Mouse (Mus musculus): ENCODE results near the gene Egf.
"Not testable (repeated sequence)": the region's sequence is repeated elsewhere in the genome, so short reads cannot be mapped to it uniquely, and the experiment has no call there.

The Egf gene

DNA sequence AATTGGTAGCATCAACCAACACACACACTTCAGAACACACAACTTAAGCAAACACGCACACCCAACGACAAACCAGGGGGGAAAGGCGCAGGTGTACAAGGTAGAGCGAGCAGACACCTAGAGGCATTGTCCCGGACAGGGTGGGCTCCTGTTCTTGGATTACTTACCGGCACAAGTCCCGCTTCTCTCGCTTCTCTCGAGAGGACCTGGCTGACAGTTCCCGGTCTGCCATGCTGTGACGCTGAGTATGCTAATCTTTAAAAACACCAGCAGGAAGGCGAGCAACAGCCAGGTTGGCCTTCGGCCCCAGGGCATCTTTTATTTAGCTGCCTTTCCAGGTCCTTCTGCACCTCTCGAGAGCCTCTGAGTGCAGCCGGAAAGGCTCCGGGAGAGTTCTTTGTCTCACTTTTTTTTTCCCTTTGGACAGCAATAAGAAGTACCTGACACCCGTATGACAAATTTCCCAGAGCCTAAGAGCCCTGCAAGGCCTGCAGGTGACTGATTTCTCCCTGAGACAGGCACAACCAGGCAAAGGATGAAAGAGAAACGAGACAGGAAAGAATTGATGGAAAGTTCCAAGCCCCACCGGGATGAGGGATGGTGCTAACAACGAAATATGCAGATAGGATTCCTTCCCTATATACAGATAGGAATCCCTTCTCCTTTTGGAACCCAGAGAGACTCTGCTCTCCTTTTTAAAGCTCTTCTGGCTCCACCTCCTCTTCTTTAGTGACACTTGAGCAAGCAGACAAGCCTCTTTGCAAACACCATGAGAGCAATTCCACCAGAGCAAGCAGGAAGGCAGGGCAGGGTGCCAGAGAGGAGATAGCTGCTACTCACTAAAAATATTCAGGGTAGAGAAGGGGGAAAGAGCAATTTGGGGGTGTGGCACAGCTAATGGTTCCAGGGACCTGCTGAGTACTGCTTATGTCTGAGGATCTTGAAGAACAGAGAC is at the start of gene Egf:
Egf (minus strand) TSS at position 667 of the 955 bp plus-strand sequence.
- peak; percentile 5 for DNase-seq

DNA sequence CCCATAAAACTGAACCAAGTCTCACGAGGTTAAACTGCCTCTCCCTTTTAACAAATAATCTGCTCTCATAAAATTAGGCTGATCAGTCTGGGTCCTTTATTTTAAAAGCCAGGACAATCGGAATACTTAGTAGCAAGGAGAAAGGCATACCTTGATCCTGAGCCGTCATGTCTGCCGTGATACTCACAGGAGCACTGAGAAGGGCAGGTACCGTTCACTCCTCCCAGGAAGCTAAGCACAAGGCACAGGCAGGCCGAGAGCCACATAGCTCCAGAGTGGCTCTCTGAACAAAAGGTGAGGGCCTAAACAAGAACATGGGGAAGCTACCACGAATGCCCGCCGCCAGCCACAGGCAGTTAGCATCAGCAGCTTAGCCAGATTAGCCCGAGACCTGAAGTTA is 48.6 kb upstream of the Egf start, which contains the start of gene Lrit3:
Lrit3 (minus strand) TSS at position 266 of the 400 bp plus-strand sequence.
- no peak for DNase-seq

DNA sequence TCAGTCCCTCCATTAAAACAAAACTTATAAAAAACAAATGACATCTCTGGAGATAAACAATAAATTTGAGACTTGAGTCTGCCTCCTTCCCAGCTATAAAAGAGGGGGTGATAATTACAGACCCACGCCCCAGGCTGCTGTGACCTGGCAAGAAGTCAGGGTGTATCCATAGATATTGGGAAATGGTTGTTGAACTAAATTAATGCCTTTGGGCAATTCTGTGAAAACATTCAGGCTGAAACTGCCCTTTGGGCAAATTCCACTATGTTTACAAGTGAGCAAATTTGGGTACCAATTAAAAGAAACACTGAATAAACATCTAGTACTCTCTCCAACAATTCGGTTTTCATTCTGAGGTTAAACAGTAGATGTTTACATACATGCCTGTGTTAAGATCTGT is 43.9 kb upstream of the Egf start:
- DNase-seq: no peak

DNA sequence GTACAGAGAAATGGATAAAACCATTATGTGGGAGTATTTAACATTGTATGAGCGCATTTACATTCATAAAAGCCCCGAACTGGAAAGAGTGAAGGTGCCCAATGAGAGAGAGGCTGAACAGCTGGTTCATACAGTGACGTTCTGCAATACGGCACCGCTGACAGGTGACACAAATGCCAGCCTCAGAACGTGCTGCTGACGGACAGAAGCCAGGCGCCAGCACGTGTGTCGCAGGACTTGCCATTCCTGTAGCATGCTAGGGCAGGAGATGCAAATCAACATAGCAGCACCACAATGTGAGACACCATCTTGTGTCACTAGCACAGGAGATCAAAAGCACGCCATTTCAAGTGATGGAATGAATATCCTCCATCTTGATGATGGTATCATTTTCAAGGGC is 43.4 kb upstream of the Egf start:
- no peak for DNase-seq

DNA sequence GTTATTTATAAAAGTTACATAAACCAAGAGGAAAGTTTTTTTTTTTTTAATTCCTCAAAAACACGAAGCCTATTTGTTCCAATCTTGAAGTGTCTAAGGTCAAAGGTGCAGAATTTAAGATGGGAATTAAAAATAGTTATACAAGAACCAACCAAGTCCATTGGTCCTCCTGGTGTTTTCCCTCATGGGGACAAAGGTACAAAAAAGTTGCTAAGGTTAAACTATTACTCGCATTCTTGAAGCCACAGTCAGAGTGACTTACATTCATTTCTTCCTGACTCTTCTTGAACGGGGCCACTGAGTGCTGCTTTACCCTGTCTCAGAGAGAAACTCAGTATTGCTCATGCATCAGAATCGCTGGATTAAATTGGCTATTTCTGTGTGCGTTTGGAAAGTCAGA is 42.2 kb upstream of the Egf start:
- no peak for DNase-seq

DNA sequence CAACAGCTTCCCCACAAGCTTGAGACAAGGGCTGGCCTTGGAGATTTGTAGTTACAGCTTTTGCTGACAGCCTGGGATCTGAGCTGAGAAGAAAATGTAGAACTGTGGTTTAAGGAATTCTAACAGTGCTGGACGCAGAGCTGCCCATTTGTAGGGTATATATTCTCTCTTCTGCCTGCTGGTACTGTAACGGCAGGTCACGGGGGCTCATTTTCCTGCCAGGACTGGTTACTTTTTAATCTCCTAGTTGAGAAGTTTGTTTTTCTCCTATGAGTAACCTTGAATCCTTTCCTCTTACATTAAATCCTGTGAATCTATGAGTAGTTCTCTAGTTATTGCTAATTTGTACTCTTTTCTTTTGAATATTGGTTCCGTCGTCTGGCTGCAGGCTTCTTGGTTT is 38.7 kb upstream of the Egf start:
- DNase-seq: no peak

DNA sequence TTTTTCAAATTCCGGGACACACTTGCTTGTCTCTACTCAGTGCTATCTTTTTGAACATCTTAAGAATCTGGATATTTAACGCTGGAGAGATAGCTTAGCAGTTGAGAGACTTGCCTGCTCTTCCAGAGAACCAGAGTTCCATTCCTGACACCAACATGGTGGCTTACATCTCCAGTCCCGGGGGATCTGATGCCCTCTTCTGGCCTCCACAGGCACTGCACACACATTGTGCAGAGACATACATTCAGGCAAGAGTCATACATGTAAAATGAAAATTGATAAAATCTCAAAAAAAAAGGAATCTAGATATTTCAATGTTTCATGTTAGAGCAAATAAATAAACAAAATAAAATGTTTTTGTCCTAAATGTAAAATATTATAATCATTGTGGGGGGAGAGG is 27.6 kb upstream of the Egf start:
- no peak for DNase-seq

DNA sequence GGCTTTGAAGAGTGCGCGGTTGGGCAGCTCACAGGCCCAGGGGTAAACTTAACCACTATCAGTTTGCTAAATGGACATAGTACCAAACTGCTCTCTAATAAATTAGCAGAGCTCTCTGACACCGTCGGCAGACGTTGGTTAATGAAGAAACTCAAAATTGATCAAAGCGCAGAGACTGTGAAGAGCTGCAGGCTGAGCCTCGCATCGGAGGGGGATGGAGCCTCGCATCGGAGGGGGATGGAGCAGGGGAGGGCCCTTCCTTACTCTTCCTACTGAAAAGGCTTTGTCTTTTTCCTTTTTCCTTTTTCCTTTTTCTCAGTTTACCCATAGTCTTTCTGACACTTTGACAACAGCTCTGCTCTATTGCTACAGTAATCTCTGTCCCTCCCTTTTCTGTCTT is 26.3 kb upstream of the Egf start:
- DNase-seq: no peak

DNA sequence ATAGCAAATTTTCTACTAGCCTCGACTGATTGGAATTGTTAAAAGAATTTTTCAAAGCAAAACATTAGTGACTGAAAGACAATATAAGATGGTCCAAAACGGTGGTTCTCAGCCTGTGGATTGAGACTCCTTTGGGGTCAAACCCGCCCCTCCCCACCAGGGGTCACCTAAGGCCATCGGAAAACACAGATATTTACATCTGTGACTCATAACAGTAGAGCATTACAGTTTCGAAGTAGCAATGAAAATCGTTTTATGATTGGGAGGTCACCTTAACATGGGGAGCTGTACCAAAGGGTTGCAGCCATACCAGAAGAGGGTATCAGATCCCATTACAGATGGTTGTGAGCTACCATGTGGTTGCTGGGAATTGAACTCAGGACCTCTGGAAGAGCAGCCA is 16.1 kb upstream of the Egf start:
- DNase-seq: no peak

DNA sequence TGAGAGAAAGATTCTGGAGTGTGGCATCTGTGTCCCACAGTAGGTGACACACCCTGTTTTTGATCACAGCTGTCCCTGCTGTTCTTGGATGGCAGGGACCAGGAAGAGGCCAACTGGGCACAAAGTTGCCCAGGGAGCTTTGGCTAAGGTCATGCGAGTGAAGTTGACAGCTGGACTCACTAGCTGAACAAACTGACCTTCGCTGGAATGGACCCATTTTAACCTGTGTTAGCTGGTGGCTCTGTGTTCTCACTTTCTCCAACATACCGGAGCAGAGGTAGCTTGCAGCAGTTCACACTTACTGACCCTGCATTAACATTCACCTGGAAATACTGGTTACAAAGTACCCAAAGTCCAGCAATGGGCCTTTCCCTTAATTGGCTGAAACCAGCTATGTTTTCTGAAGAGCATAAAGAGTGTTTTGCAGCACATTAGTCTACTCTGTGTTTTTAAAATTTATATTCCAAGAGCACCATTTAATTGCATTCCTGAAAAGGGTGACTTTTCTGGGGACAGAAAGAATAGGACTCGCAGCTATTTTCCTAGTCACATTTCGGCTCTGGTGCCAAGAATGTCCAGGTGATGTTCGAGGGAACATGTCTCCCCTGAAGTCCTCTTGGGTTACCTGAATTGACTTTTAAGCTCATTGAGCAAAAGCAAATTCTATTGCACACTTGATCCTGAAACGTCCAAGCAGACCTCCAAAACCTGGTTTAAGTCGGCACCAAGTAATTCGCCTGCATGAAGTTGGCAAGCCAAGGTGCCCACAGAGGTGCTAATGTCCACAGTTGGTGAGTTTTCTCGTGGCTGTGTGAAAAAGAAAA is 12.1 kb upstream of the Egf start:
- no peak for DNase-seq

DNA sequence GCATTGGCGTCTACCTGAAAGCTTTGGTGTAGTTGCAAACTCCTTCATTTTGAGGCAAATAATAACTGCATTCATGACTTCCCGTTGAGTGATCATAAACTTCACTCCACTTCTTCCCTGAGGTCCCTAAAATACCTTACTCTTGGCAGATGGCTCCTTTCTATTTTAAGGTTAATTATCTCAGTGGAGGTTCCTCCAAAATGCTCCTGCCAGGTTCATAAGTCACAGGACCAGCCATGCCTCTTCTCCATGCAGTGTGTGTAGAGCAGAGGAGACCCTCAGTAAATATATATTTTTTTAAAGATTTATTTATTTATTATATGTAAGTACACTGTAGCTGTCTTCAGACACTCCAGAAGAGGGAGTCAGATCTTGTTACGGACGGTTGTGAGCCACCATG is 11.0 kb upstream of the Egf start:
- DNase-seq: no peak

DNA sequence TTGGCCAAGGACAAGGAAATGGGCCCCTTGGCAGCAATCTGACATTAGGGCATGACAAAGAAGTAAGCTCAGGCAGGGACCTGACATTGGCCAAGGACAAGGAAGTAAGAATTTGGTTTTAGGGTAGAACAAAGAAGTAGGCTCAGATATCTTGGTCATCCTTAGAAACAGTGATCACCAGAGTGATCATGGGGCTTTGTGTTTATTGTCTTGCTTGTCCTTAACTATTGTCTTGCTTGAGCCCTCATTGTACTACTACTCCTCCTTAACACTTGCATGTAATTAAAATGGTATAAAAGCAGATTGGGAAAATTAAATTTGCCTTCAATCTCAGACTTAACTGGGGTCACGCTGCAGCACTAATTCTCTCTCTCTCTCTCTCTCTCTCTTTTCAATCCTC is 2.5 kb upstream of the Egf start:
- not testable (repeated sequence) for DNase-seq

DNA sequence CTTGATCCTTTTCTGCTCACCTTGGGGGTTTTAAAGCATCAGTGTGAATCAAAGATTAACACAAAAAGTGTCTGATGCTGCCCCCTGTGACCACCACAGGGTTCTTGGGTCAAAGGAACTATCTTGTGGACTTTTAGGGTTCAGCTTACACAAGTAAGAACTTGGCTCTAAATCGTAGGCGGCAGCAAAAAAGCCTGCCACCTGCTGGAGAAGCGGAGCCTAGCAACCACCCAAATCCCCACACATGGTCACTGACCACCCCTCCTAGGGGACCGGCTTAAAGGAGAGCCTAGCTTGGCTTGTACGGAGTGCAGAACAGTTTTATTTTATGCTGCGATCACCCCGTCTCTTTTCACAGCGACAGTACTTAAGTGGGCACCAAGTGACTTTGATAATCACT is 10.3 kb downstream of the Egf start:
- DNase-seq: peak; percentile 21

DNA sequence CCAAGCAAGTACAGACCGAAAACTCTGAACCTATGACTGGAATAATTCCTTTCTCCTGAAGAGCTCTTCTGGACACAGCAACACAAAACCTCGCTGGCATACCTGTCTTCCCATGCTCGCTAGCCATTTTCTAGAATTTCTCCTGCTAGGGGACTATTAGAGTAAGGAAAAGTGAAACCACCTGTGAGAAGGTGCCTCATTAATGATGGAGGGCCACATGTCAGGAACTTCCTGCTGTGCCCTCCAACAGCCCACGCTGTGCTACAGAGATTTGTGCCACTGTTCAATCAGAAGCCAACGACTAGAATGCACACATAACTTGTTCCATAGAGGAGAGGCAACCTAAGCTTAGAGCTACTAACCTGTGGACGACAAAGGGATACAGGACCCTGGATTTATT is 12.3 kb downstream of the Egf start:
- no peak for DNase-seq

DNA sequence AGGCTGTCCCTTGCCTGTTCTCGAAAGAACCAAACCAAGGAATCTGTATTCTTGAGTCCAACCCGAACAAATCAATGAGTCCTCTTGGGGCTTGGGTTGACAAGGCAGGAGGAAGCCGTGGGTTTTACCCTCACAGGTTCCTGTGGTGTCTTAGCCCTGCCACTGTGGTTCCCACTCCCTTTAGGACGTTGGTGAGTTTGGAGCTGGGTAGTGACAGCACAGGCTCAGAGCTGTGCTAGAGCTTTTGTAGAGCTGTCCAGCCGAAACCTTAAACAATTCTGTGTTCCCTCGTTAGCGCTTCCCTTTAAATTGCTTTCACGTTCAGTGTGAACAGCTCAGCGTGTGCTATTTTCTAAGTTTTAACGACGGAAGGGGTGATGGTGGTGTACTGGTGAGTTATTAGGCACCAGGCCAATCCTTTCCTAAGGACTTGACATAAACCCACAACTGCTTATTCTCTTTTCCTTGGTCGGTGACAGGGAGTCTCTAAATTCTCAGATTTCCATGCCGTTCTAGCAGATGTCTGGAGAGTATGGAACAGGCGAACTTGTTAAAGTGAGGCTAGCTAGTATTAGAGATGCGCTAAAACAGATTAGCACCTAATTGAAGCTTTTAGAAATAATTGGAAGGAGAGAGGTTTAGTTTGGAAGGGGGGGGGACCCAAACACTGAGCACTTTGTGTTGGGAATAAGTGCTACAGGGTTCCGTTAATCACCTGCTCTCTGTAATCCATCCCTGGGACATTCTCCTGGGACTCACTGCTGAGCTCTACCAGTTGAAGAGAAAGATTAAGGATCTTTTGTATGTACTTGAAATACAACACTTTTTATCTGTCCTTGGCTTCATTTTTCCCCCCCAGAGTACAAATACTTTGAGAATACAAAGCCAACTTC is 16.6 kb downstream of the Egf start:
- DNase-seq: no peak

DNA sequence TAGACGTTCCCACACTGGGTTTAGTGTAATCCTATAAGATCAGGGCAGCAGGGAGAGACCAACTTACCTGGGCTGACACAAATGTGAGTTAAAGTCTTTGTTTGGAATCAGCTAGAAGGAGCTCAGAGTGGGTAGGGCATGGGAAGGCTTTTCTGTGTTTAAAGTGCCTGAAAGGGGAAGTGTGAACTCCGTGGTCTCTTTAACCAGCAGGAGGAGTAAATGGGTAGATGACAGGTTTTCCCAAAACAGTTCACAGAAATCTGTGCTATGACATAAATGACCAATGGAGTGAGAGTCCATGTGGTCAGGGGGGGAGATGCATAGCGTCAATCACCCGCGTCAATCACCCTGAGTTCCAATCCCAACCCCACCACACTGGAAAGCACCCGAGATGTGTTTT is 23.5 kb downstream of the Egf start:
- no peak for DNase-seq

DNA sequence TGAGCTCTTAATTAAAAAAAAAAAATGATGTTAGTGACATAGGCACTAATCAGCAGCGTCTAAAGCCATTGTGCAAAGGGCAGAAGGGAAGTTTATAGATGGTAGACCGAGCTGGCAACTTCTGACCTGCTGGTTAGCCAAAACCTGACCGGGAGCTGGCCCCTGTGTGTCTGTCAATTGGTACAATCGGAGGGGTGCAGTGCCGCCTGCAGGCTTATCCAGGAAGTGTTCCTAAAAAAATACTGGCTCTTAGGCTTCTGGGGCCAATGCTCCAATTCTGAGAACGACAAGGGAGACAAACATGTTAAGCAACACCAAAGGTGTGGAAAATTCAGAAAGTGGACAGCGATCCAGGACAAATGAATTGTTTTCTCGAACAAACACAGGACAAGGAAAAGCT is 24.7 kb downstream of the Egf start:
- DNase-seq: peak; percentile 29

DNA sequence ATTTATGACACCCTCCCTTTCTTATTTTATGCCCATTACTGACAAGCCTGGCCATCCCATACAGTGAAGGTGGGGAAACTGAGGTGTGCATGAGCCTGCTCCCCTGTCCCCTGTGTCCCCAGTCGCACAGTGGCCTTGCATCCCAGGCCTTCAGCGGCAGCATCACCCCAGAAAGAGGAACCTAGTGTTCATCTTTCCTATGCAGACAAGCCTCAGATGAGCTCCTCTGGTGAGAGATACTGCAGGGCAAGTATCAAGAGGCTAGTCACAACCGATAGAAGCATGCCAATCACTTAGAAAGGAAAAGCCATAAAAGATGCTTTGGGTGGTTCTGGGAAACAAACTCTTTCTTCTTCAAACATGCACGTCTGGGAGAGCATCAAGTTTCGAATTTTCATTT is 25.2 kb downstream of the Egf start:
- DNase-seq: no peak

DNA sequence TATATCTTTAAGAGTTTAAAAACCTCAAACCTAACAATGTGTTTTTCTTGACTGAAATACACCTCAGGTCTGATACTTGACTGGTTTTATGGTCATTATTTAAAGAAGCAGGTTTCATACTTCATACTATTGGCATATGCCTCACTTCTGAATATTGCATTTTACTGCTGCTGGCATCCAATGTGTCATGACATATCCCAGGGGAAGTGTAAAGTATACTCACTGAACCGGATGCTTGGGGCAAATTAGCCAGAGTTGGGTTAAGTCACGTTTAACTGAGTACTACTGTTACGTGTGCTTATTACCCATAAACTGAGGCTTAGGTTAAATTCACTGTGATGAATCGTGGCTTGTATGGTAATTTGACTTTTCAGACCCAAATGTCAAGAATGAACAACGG is 29.5 kb downstream of the Egf start:
- DNase-seq: no peak

DNA sequence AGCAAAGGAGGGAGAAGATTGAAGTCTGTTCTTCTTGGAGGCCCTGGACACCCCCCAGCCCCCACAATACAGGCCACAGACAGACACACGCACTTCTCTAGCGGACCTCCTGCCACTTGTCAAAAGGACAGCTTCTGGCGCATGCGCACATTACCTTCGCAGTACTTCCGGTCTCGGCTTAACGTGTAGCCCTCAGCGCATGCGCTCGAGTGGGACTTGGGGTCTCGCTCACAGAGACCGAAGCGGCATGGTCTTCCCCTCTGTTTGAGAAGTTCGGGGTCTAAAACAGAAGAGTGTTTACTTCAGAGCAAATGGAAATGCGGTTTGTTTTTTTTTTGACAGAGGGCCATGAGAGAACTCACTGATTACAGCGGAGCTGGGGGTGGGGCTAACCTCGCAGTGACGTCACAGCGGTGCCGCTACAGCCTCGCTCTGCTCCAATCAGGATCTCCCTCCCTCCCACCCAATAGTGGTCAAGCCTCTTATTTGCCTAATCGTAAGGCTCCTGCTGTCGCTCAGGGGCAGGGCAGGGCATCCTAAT is 30.1 kb downstream of the Egf start:
- peak; percentile 94 for DNase-seq

DNA sequence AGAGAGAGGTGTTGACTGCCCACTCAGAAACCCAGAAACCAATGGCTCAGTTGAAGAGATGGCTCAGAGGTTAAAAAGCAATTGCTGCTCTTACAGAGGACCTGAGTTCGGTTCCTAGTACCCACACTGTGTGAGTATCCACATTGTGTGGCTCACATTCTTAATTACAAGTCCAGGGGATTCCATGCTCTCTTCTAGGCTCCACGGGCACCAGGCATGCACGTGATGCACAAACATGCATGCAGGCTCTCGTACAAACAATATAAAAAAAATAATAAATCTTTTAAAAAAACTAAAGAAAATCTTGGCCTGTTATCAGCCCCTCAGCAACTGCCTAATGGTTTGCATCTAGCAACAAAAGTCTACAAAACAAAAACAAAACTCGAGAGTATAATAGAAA is 30.6 kb downstream of the Egf start:
- DNase-seq: no peak

DNA sequence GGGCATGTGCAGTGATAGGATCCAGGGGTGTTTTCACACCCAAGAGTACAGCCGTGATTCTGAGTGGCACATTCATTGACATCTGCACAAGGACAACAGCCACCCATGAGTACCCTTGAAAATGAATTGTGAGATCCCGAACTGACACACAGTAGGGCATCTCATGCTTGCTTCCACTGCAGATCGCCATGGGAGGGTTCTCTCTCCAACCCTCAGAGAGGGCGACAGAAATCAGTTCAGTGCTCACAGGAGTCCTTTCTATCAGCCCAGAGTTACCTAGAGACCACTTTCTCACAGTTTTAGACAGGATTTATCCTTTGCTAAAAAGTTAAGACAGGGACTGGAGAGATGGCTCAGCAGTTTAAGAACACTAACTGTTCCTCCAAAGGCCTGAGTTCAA is 31.8 kb downstream of the Egf start:
- no peak for DNase-seq

Data from liver (tissue).